Mouse (Mus musculus) adrenal gland (tissue): ENCODE results near the gene Cse1l.

Experiments
- intact Hi-C: fragments of 180-260 bp; cut with DNase I; formaldehyde crosslinking; loops from one replicate; pipeline ENCODE4 v1.15.1; 2025

Cse1l gene

GRCm38 (mm10) chr2:166899746-166900145 is 6.1 kb upstream of the Cse1l start:
- intact Hi-C loops = no loop called here

GRCm38 (mm10) chr2:166900792-166901505 is 4.9 kb upstream of the Cse1l start:
- intact Hi-C loops = no loop called here

- intact Hi-C loops = no loop called here
These were observed 2.0 kb upstream of the Cse1l start for GRCm38 (mm10) chr2:166903719-166904282.

- intact Hi-C loops = no loop called here
These were observed 813 bp downstream of the Cse1l start for GRCm38 (mm10) chr2:166906523-166907182.

- intact Hi-C loops = no loop called here
These were observed 3.9 kb downstream of the Cse1l start for GRCm38 (mm10) chr2:166909729-166910128.

- intact Hi-C loops = no loop called here
These were observed 4.7 kb downstream of the Cse1l start for GRCm38 (mm10) chr2:166910536-166910935.

- intact Hi-C loops = no loop called here
These were observed 18.1 kb downstream of the Cse1l start for GRCm38 (mm10) chr2:166923971-166924370.

- intact Hi-C loops = no loop called here
These were observed 28.1 kb downstream of the Cse1l start for GRCm38 (mm10) chr2:166933943-166934342.

- intact Hi-C loops = no loop called here
These were observed 28.6 kb downstream of the Cse1l start for GRCm38 (mm10) chr2:166934416-166934815.

GRCm38 (mm10) chr2:166935582-166935981 is 29.7 kb downstream of the Cse1l start:
- intact Hi-C loops = no loop called here

- intact Hi-C loops = no loop called here
These were observed 30.3 kb downstream of the Cse1l start for GRCm38 (mm10) chr2:166936166-166936565.

- intact Hi-C loops = loop anchor here (5.0 kb wide), 1 partner anchor 71 kb away; no protein-coding TSS in a partner anchor
These were observed 37.3 kb downstream of the Cse1l start for GRCm38 (mm10) chr2:166943146-166943545.

- intact Hi-C loops = loop anchor here (5.0 kb wide), 1 partner anchor 72 kb away; no protein-coding TSS in a partner anchor
These were observed 38.5 kb downstream of the Cse1l start for GRCm38 (mm10) chr2:166944346-166944745.

- intact Hi-C loops = no loop called here
These were observed 39.6 kb downstream of the Cse1l start for GRCm38 (mm10) chr2:166945456-166945855.

- intact Hi-C loops = no loop called here
These were observed 42.4 kb downstream of the Cse1l start for GRCm38 (mm10) chr2:166948246-166948645.

GRCm38 (mm10) chr2:166948936-166949335 is 43.1 kb downstream of the Cse1l start:
- intact Hi-C loops = no loop called here

GRCm38 (mm10) chr2:166950853-166951648 is 45.2 kb downstream of the Cse1l start:
- intact Hi-C loops = no loop called here

GRCm38 (mm10) chr2:166952151-166952550 is 46.3 kb downstream of the Cse1l start:
- intact Hi-C loops = no loop called here

- intact Hi-C loops = loop anchor here (2.0 kb wide), 1 partner anchor 48 kb away; no protein-coding TSS in a partner anchor
These were observed 51.0 kb downstream of the Cse1l start for GRCm38 (mm10) chr2:166956805-166957204.

GRCm38 (mm10) chr2:166960648-166961330 is 54.9 kb downstream of the Cse1l start:
- intact Hi-C loops = no loop called here

- intact Hi-C loops = no loop called here
These were observed 57.4 kb downstream of the Cse1l start for GRCm38 (mm10) chr2:166963257-166963656.
